Mouse (Mus musculus) adrenal gland, adult 8-10 months (tissue): Measurements from ENCODE around the gene S100g. TPM values are rescaled to one million over a fixed set of nuclear protein-coding genes. Genes with fewer than 3 reads are reported as not detected.

Experiments
- DNase-seq: peaks from one replicate; pipeline ENCODE4 v3.0.0; 2022
- total RNA-seq, 4 experiments: library from RNA; stranded (reverse); gene quantifications; 2 replicates each; pipeline ENCODE4 v1.2.4; 2022

Gene S100g
- total RNA-seq: not detected

- no peak for DNase-seq
Observed at GRCm38 (mm10) chrX:162964383-162964782, at the start of gene S100g. Gene S100g, minus strand, starts transcription at chrX:162964599.

- DNase-seq: no peak
Observed at GRCm38 (mm10) chrX:162992121-162992520, 27.7 kb upstream of the S100g start.

- DNase-seq: no peak
Observed at GRCm38 (mm10) chrX:162991396-162991795, 27.0 kb upstream of the S100g start.

GRCm38 (mm10) chrX:162986876-162987495, 22.6 kb upstream of the S100g start:
- no peak for DNase-seq

GRCm38 (mm10) chrX:162976194-162976593, 11.8 kb upstream of the S100g start:
- no peak for DNase-seq

- DNase-seq: no peak
Observed at GRCm38 (mm10) chrX:162967456-162967855, 3.1 kb upstream of the S100g start.

- DNase-seq: no peak
Observed at GRCm38 (mm10) chrX:162963840-162964239, 559 bp downstream of the S100g start.

GRCm38 (mm10) chrX:162957921-162958320, 6.5 kb downstream of the S100g start:
- no peak for DNase-seq

- no peak for DNase-seq
Observed at GRCm38 (mm10) chrX:162949811-162950439, 14.5 kb downstream of the S100g start.

- DNase-seq: no peak
Observed at GRCm38 (mm10) chrX:162942027-162942426, 22.4 kb downstream of the S100g start.

- DNase-seq: no peak
Observed at GRCm38 (mm10) chrX:162931467-162931866, 32.9 kb downstream of the S100g start.

- no peak for DNase-seq
Observed at GRCm38 (mm10) chrX:162921487-162922125, 42.8 kb downstream of the S100g start.

GRCm38 (mm10) chrX:162915697-162916096, 48.7 kb downstream of the S100g start:
- DNase-seq: no peak

- DNase-seq: no peak
Observed at GRCm38 (mm10) chrX:162913651-162914050, 50.7 kb downstream of the S100g start.

Other genes with a start within 250 kb of the S100g start
- gene Rbbp7, start 204.2 kb downstream of the S100g start, total RNA-seq: 100 to 1,000 TPM; 171 to 259 (median 210) TPM
- gene Txlng, start 135.1 kb downstream of the S100g start, total RNA-seq: 10 to 100 TPM; 18.6 to 22.7 (median 19.8) TPM
- 10 to 100 TPM; 72.3 to 92.9 (median 81.5) TPM for gene Syap1, start 76.2 kb downstream of the S100g start, total RNA-seq
- gene Ctps2, start 63.4 kb downstream of the S100g start, total RNA-seq: 10 to 100 TPM; 68.1 to 84.6 (median 77.2) TPM